Mouse (Mus musculus): ENCODE measurements around the gene Camta2. TPM values are rescaled to one million over a fixed set of nuclear protein-coding genes. Genes with fewer than 3 reads are reported as not detected.
A peak's percentile ranks its signal among the peaks of the same experiment; 100 is the strongest.

The Camta2 gene
- polyA plus RNA-seq, 1 experiment from 2014 or later: 8.7 TPM

GRCm38 (mm10) chr11:70718481-70718880 is 30.6 kb upstream of the Camta2 start:
- DNase-seq (ENCODE audit: low spot score): no peak
- ATAC-seq: no peak
- no peak overlapping the region for H3K4me2 ChIP-seq (ENCODE audit: low read length)
- H3K27me3 ChIP-seq (replicated peaks; ENCODE audit: control insufficient read depth, insufficient read depth, low read length): no peaks in the 10 kb centered on the region
- H3K4me3 ChIP-seq (ENCODE audit: low read depth, low read length): no peak overlapping the region
- peaks cover 70% of the 10 kb centered on the region for H3K36me3 ChIP-seq (ENCODE audit: control insufficient read depth, insufficient read depth, low read length)
- H3K9me3 ChIP-seq (replicated peaks; ENCODE audit: control insufficient read depth, low read length): no peaks in the 10 kb centered on the region
- WGBS: 76% methylated on average over 5 of the region's 5 CpGs
- H3K27ac ChIP-seq (ENCODE audit: low read depth, low read length): no peak overlapping the region
- H3K4me1 ChIP-seq (ENCODE audit: control insufficient read depth, insufficient read depth, low read length): no peaks in the 10 kb centered on the region
- H3K9ac ChIP-seq (ENCODE audit: low read length): no peak overlapping the region

- Histone ChIP-seq H3K27ac (ENCODE audit: low read depth, low read length) (no peak overlapping the region), H3K27me3 (replicated peaks; ENCODE audit: control insufficient read depth, insufficient read depth, low read length) (no peaks in the 10 kb centered on the region), H3K4me2 (ENCODE audit: low read length) (no peak overlapping the region), H3K4me1 (ENCODE audit: control insufficient read depth, insufficient read depth, low read length) (no peaks in the 10 kb centered on the region), H3K9me3 (replicated peaks; ENCODE audit: control insufficient read depth, low read length) (no peaks in the 10 kb centered on the region), H3K36me3 (ENCODE audit: control insufficient read depth, insufficient read depth, low read length) (peaks cover 74% of the 10 kb centered on the region), H3K4me3 (ENCODE audit: low read depth, low read length) (no peak overlapping the region), H3K9ac (ENCODE audit: low read length) (no peak overlapping the region)
- no peak for ATAC-seq
- no peak for DNase-seq (ENCODE audit: low spot score)
- WGBS: 88% methylated on average over 6 of the region's 6 CpGs
Observed at GRCm38 (mm10) chr11:70715832-70716231, 27.9 kb upstream of the Camta2 start.

GRCm38 (mm10) chr11:70713222-70713621 is 25.3 kb upstream of the Camta2 start:
- 89% methylated on average over 6 of the region's 6 CpGs for WGBS
- no peak overlapping the region for H3K4me2 ChIP-seq (ENCODE audit: low read length)
- no peaks in the 10 kb centered on the region for H3K27me3 ChIP-seq (replicated peaks; ENCODE audit: control insufficient read depth, insufficient read depth, low read length)
- no peak overlapping the region for H3K27ac ChIP-seq (ENCODE audit: low read depth, low read length)
- H3K36me3 ChIP-seq (ENCODE audit: control insufficient read depth, insufficient read depth, low read length): peaks cover 69% of the 10 kb centered on the region
- no peak for DNase-seq (ENCODE audit: low spot score)
- H3K9me3 ChIP-seq (replicated peaks; ENCODE audit: control insufficient read depth, low read length): no peaks in the 10 kb centered on the region
- no peak overlapping the region for H3K9ac ChIP-seq (ENCODE audit: low read length)
- no peak overlapping the region for H3K4me3 ChIP-seq (ENCODE audit: low read depth, low read length)
- no peaks in the 10 kb centered on the region for H3K4me1 ChIP-seq (ENCODE audit: control insufficient read depth, insufficient read depth, low read length)
- no peak for ATAC-seq

- DNase-seq (ENCODE audit: low spot score): no peak
- Histone ChIP-seq H3K9me3 (replicated peaks; ENCODE audit: control insufficient read depth, low read length) (no peaks in the 10 kb centered on the region), H3K4me1 (ENCODE audit: control insufficient read depth, insufficient read depth, low read length) (no peaks in the 10 kb centered on the region), H3K36me3 (ENCODE audit: control insufficient read depth, insufficient read depth, low read length) (peaks cover 70% of the 10 kb centered on the region), H3K27ac (ENCODE audit: low read depth, low read length) (no peak overlapping the region), H3K4me3 (ENCODE audit: low read depth, low read length) (no peak overlapping the region), H3K4me2 (ENCODE audit: low read length) (no peak overlapping the region), H3K27me3 (replicated peaks; ENCODE audit: control insufficient read depth, insufficient read depth, low read length) (no peaks in the 10 kb centered on the region), H3K9ac (ENCODE audit: low read length) (no peak overlapping the region)
- ATAC-seq: no peak
- WGBS: 94% methylated on average over 10 of the region's 10 CpGs
Observed at GRCm38 (mm10) chr11:70711026-70711425, 23.1 kb upstream of the Camta2 start.

- 88% methylated on average over 3 of the region's 3 CpGs for WGBS
- Histone ChIP-seq H3K4me3 (ENCODE audit: low read depth, low read length) (no peak overlapping the region), H3K4me1 (ENCODE audit: control insufficient read depth, insufficient read depth, low read length) (peaks cover 9% of the 10 kb centered on the region), H3K9me3 (replicated peaks; ENCODE audit: control insufficient read depth, low read length) (no peaks in the 10 kb centered on the region), H3K36me3 (ENCODE audit: control insufficient read depth, insufficient read depth, low read length) (peaks cover 72% of the 10 kb centered on the region), H3K27ac (ENCODE audit: low read depth, low read length) (no peak overlapping the region), H3K4me2 (ENCODE audit: low read length) (no peak overlapping the region), H3K27me3 (replicated peaks; ENCODE audit: control insufficient read depth, insufficient read depth, low read length) (no peaks in the 10 kb centered on the region), H3K9ac (ENCODE audit: low read length) (no peak overlapping the region)
- ATAC-seq (no peak), DNase-seq (ENCODE audit: low spot score) (no peak)
Observed at GRCm38 (mm10) chr11:70706127-70706526, 18.2 kb upstream of the Camta2 start.

- Histone ChIP-seq H3K27me3 (replicated peaks; ENCODE audit: control insufficient read depth, insufficient read depth, low read length) (no peaks in the 10 kb centered on the region), H3K9ac (ENCODE audit: low read length) (no peak overlapping the region), H3K36me3 (ENCODE audit: control insufficient read depth, insufficient read depth, low read length) (peaks cover 43% of the 10 kb centered on the region), H3K4me2 (ENCODE audit: low read length) (no peak overlapping the region), H3K9me3 (replicated peaks; ENCODE audit: control insufficient read depth, low read length) (no peaks in the 10 kb centered on the region), H3K27ac (ENCODE audit: low read depth, low read length) (no peak overlapping the region), H3K4me1 (ENCODE audit: control insufficient read depth, insufficient read depth, low read length) (peaks cover 12% of the 10 kb centered on the region), H3K4me3 (ENCODE audit: low read depth, low read length) (no peak overlapping the region)
- ATAC-seq (no peak), DNase-seq (ENCODE audit: low spot score) (no peak)
- 77% methylated on average over 6 of the region's 6 CpGs for WGBS
Observed at GRCm38 (mm10) chr11:70702781-70703180, 14.9 kb upstream of the Camta2 start.

GRCm38 (mm10) chr11:70701984-70702733 is 14.3 kb upstream of the Camta2 start:
- H3K27ac ChIP-seq (ENCODE audit: low read depth, low read length): no peak overlapping the region
- DNase-seq (ENCODE audit: low spot score) (no peak), ATAC-seq (no peak)
- H3K9me3 ChIP-seq (replicated peaks; ENCODE audit: control insufficient read depth, low read length): no peaks in the 10 kb centered on the region
- no peaks in the 10 kb centered on the region for H3K27me3 ChIP-seq (replicated peaks; ENCODE audit: control insufficient read depth, insufficient read depth, low read length)
- H3K36me3 ChIP-seq (ENCODE audit: control insufficient read depth, insufficient read depth, low read length): peaks cover 38% of the 10 kb centered on the region
- H3K4me3 ChIP-seq (ENCODE audit: low read depth, low read length): no peak overlapping the region
- peak overlapping the region; percentile 80 for H3K4me2 ChIP-seq (ENCODE audit: low read length)
- 81% methylated on average over 6 of the region's 6 CpGs for WGBS
- peaks cover 12% of the 10 kb centered on the region for H3K4me1 ChIP-seq (ENCODE audit: control insufficient read depth, insufficient read depth, low read length)
- peak overlapping the region; percentile 93; the same call in 1 of the 2 replicates for H3K9ac ChIP-seq (ENCODE audit: low read length)

GRCm38 (mm10) chr11:70701221-70701955 is 13.5 kb upstream of the Camta2 start:
- peak overlapping the region; percentile 89 for H3K4me3 ChIP-seq (ENCODE audit: low read depth, low read length)
- 14% methylated on average over 10 of the region's 10 CpGs for WGBS
- no peak overlapping the region for H3K27ac ChIP-seq (ENCODE audit: low read depth, low read length)
- H3K4me1 ChIP-seq (ENCODE audit: control insufficient read depth, insufficient read depth, low read length): peaks cover 12% of the 10 kb centered on the region
- no peaks in the 10 kb centered on the region for H3K9me3 ChIP-seq (replicated peaks; ENCODE audit: control insufficient read depth, low read length)
- peaks cover 30% of the 10 kb centered on the region for H3K36me3 ChIP-seq (ENCODE audit: control insufficient read depth, insufficient read depth, low read length)
- DNase-seq (ENCODE audit: low spot score): no peak
- H3K4me2 ChIP-seq (ENCODE audit: low read length): peak overlapping the region; percentile 80
- ATAC-seq: no peak
- peak overlapping the region; percentile 93 for H3K9ac ChIP-seq (ENCODE audit: low read length)
- no peaks in the 10 kb centered on the region for H3K27me3 ChIP-seq (replicated peaks; ENCODE audit: control insufficient read depth, insufficient read depth, low read length)

GRCm38 (mm10) chr11:70700613-70701012 is 12.7 kb upstream of the Camta2 start:
- peak; percentile 38 for ATAC-seq
- H3K4me1 ChIP-seq (ENCODE audit: control insufficient read depth, insufficient read depth, low read length): peaks cover 12% of the 10 kb centered on the region
- WGBS: under 1% methylated on average over 33 of the region's 34 CpGs
- H3K27ac ChIP-seq (ENCODE audit: low read depth, low read length): peak overlapping the region; percentile 78
- peak overlapping the region; percentile 93 for H3K9ac ChIP-seq (ENCODE audit: low read length)
- no peaks in the 10 kb centered on the region for H3K27me3 ChIP-seq (replicated peaks; ENCODE audit: control insufficient read depth, insufficient read depth, low read length)
- peaks cover 22% of the 10 kb centered on the region for H3K36me3 ChIP-seq (ENCODE audit: control insufficient read depth, insufficient read depth, low read length)
- peak overlapping the region; percentile 80 for H3K4me2 ChIP-seq (ENCODE audit: low read length)
- DNase-seq (ENCODE audit: low spot score): peak; percentile 41
- H3K9me3 ChIP-seq (replicated peaks; ENCODE audit: control insufficient read depth, low read length): no peaks in the 10 kb centered on the region
- H3K4me3 ChIP-seq (ENCODE audit: low read depth, low read length): peak overlapping the region; percentile 89

Measured in forebrain, embryonic 14.5 days (tissue).